Mouse (Mus musculus): ENCODE data around the gene Echs1. TPM values are rescaled to one million over a fixed set of nuclear protein-coding genes. Genes with fewer than 3 reads are reported as not detected.

The Echs1 gene
- polyA plus RNA-seq, 1 experiment from 2014 or later = 163 TPM

DNA sequence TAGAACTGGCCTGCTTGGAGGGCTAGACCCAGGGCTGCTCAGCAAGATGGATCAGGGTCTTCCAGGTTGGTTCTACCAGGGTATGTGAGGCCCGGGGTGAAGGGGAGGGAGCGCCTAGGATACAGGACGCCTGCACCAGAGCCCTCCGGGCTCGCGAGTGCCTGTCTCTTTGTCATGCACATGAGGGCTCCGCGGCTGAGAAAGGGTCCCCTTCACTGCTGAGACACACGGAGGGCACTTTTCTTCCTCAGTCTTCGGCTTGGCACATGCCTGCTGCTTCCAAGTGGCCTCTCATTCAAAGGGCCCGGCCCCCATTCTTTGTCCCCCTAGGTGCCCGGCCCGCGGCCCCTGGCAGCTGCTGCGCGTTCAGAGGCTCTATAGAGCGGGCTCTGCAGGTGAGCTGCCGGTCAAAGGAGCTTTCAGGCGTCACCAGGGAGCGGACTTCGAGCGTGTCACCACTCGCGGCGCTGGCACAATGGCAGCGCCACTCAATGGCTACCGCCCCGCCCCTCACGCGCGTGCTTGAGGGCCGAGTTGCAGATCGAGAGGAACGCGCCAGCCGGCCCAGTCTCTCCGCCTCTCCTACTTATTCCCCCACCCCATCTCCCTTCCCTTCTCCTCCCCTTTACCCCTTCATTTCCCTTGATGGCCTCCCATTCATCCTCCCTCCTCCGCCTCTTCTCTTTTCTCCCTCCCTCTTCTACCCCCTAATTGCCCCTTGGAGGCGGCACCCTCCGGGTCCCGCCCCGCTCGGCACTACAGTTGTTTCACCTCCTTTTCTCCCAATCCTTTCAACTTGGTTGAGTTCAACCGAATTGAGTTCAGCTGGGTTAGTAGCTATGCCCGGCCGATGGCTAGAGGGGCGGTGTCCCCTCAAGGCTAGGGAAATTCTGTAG is 55.1 kb downstream of the Echs1 start:
- ATAC-seq (ENCODE audit: low FRiP score) (peak; percentile 31), DNase-seq (ENCODE audit: low spot score, missing footprints) (peak; percentile 97)
- Histone ChIP-seq H3K27me3 (ENCODE audit: control insufficient read depth, insufficient read depth, low read length) (peaks cover 73% of the 10 kb centered on the region), H3K4me3 (ENCODE audit: low read depth, low read length) (peak overlapping the region; percentile 27), H3K4me2 (peak overlapping the region; percentile 58), H3K9me3 (ENCODE audit: control insufficient read depth, low read length) (no peaks in the 10 kb centered on the region), H3K9ac (ENCODE audit: low read length) (peak overlapping the region; percentile 58), H3K27ac (ENCODE audit: low read depth, low read length) (peak overlapping the region; percentile 1; the same call in 1 of the 2 replicates), H3K36me3 (ENCODE audit: control insufficient read depth, insufficient read depth, low read length) (no peaks in the 10 kb centered on the region), H3K4me1 (ENCODE audit: control insufficient read depth, insufficient read depth, low read length) (peaks cover 55% of the 10 kb centered on the region)
- under 1% methylated on average over 47 of the region's 47 CpGs for WGBS

GRCm38 (mm10) chr7:140059601-140060000 is 56.7 kb downstream of the Echs1 start:
- Histone ChIP-seq H3K4me3 (ENCODE audit: low read depth, low read length) (no peak overlapping the region), H3K9ac (ENCODE audit: low read length) (no peak overlapping the region), H3K4me2 (no peak overlapping the region), H3K27me3 (ENCODE audit: control insufficient read depth, insufficient read depth, low read length) (peaks cover 73% of the 10 kb centered on the region), H3K4me1 (ENCODE audit: control insufficient read depth, insufficient read depth, low read length) (peaks cover 50% of the 10 kb centered on the region), H3K36me3 (ENCODE audit: control insufficient read depth, insufficient read depth, low read length) (no peaks in the 10 kb centered on the region), H3K27ac (ENCODE audit: low read depth, low read length) (no peak overlapping the region), H3K9me3 (ENCODE audit: control insufficient read depth, low read length) (no peaks in the 10 kb centered on the region)
- 5% methylated on average over 4 of the region's 4 CpGs for WGBS
- no peak for DNase-seq (ENCODE audit: low spot score, missing footprints)
- peak; percentile 35; the same call in 1 of the 2 replicates for ATAC-seq (ENCODE audit: low FRiP score)

- Histone ChIP-seq H3K27ac (ENCODE audit: low read depth, low read length) (peak overlapping the region; percentile 88), H3K4me2 (peak overlapping the region; percentile 67), H3K9me3 (ENCODE audit: control insufficient read depth, low read length) (no peaks in the 10 kb centered on the region), H3K27me3 (ENCODE audit: control insufficient read depth, insufficient read depth, low read length) (peaks cover 73% of the 10 kb centered on the region), H3K9ac (ENCODE audit: low read length) (peak overlapping the region; percentile 70), H3K4me3 (ENCODE audit: low read depth, low read length) (peak overlapping the region; percentile 31; the same call in 1 of the 2 replicates), H3K36me3 (ENCODE audit: control insufficient read depth, insufficient read depth, low read length) (no peaks in the 10 kb centered on the region), H3K4me1 (ENCODE audit: control insufficient read depth, insufficient read depth, low read length) (peaks cover 50% of the 10 kb centered on the region)
- 5% methylated on average over 7 of the region's 7 CpGs for WGBS
- ATAC-seq (ENCODE audit: low FRiP score) (no peak), DNase-seq (ENCODE audit: low spot score, missing footprints) (peak; percentile 93)
Measured at GRCm38 (mm10) chr7:140058528-140058927, 57.7 kb downstream of the Echs1 start.

DNA sequence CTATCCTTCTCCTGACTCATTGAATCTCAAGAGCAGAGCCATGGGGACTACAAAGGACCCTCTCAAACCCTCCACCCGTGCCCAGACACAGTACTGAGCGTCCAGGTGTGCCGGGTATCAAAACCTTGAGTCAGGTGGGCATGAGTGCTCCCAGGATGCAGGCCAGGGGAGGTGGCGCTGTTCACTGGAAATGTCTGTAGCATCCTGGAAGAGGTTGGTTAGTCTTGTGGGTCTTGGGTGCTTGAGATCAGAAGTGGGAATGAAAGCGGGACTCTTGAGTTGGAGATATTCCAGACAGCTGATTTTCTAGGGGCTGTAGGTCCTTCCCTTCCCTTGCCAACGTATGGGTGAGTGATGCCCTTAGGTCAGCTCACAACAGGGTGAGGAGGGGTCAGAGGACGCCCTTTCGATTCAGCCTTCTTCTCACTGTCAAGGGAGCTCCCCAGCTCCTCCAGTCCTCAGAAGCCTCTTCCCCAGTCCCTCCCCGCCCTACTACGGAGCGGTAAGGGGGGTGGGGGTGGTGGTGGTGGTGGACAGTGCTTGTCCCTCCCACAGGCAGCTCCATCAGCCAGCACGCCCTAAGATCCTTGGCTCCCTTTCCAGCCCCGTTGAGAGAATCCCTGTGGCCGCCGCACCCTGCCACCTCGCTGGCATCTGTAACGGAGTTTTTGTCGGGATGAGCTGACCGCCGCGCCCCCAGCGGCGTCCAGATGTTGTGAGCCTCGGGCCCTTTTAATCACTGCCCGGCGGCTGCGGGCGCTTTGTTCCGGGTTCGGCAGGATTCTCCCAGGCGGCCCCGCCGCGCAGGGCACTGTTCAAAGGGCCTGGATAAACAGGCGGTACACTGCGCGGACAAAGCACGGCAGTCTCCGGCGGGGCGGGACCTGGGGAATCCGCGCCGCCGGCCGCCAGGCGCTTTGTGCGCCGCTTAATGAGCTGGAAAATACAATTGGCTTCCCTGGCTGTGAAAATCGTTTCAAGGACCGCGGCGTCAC is 58.6 kb downstream of the Echs1 start:
- peaks cover 50% of the 10 kb centered on the region for H3K4me1 ChIP-seq (ENCODE audit: control insufficient read depth, insufficient read depth, low read length)
- peaks cover 75% of the 10 kb centered on the region for H3K27me3 ChIP-seq (ENCODE audit: control insufficient read depth, insufficient read depth, low read length)
- no peaks in the 10 kb centered on the region for H3K36me3 ChIP-seq (ENCODE audit: control insufficient read depth, insufficient read depth, low read length)
- ATAC-seq (ENCODE audit: low FRiP score) (peak; percentile 86), DNase-seq (ENCODE audit: low spot score, missing footprints) (peak; percentile 98)
- no peaks in the 10 kb centered on the region for H3K9me3 ChIP-seq (ENCODE audit: control insufficient read depth, low read length)
- H3K4me3 ChIP-seq (ENCODE audit: low read depth, low read length) = peak overlapping the region; percentile 31
- peak overlapping the region; percentile 67 for H3K4me2 ChIP-seq
- WGBS = 2% methylated on average over 53 of the region's 53 CpGs
- peak overlapping the region; percentile 70 for H3K9ac ChIP-seq (ENCODE audit: low read length)
- peak overlapping the region; percentile 88 for H3K27ac ChIP-seq (ENCODE audit: low read depth, low read length)

Other genes with a start within 250 kb of the Echs1 start
- 0.55 and 0.79 TPM in 2 replicates for gene Kndc1, start 221.8 kb downstream of the Echs1 start, polyA plus RNA-seq (2014; fragmentation: Nextera tagmentation; extraction: Ambion mirVana)
- gene Utf1, start 172.7 kb downstream of the Echs1 start, polyA plus RNA-seq (2014; fragmentation: Nextera tagmentation; extraction: Ambion mirVana) = not detected in 2 replicates
- gene 6430531B16Rik, start 137.7 kb downstream of the Echs1 start, polyA plus RNA-seq (2014; fragmentation: Nextera tagmentation; extraction: Ambion mirVana) = 0.34 and 1.2 TPM in 2 replicates
- gene Adam8, start 123.9 kb downstream of the Echs1 start, polyA plus RNA-seq (2014; fragmentation: Nextera tagmentation; extraction: Ambion mirVana) = 1.8 TPM in 2 replicates
- gene Zfp511, start 80.1 kb downstream of the Echs1 start, polyA plus RNA-seq (2014; fragmentation: Nextera tagmentation; extraction: Ambion mirVana) = 36.3 and 43.1 TPM in 2 replicates
- 58.9 and 62.6 TPM in 2 replicates for gene Tubgcp2, start 79.8 kb downstream of the Echs1 start, polyA plus RNA-seq (2014; fragmentation: Nextera tagmentation; extraction: Ambion mirVana)
- 6.1 and 8.0 TPM in 2 replicates for gene Msx3, start 67.4 kb downstream of the Echs1 start, polyA plus RNA-seq (2014; fragmentation: Nextera tagmentation; extraction: Ambion mirVana)
- gene Caly, start 33.9 kb downstream of the Echs1 start, polyA plus RNA-seq (2014; fragmentation: Nextera tagmentation; extraction: Ambion mirVana) = 7.6 and 8.8 TPM in 2 replicates
- not detected in 2 replicates for gene Prap1, start 23.1 kb downstream of the Echs1 start, polyA plus RNA-seq (2014; fragmentation: Nextera tagmentation; extraction: Ambion mirVana)
- gene Fuom, start 14.0 kb downstream of the Echs1 start, polyA plus RNA-seq (2014; fragmentation: Nextera tagmentation; extraction: Ambion mirVana) = 13.5 and 13.8 TPM in 2 replicates
- gene Paox, start 677 bp downstream of the Echs1 start, polyA plus RNA-seq (2014; fragmentation: Nextera tagmentation; extraction: Ambion mirVana) = 12.1 and 14.7 TPM in 2 replicates
- 21.4 and 31.2 TPM in 2 replicates for gene Mtg1, start 21.1 kb upstream of the Echs1 start, polyA plus RNA-seq (2014; fragmentation: Nextera tagmentation; extraction: Ambion mirVana)
- gene Sprn, start 38.4 kb upstream of the Echs1 start, polyA plus RNA-seq (2014; fragmentation: Nextera tagmentation; extraction: Ambion mirVana) = 0.59 and 0.89 TPM in 2 replicates
- gene Olfr522, start 48.3 kb upstream of the Echs1 start, polyA plus RNA-seq (2014; fragmentation: Nextera tagmentation; extraction: Ambion mirVana) = not detected in 2 replicates
- not detected in 2 replicates for gene Olfr523, start 56.7 kb upstream of the Echs1 start, polyA plus RNA-seq (2014; fragmentation: Nextera tagmentation; extraction: Ambion mirVana)
- not detected in 2 replicates for gene Olfr524, start 89.5 kb upstream of the Echs1 start, polyA plus RNA-seq (2014; fragmentation: Nextera tagmentation; extraction: Ambion mirVana)
- not detected in 2 replicates for gene Cd163l1, start 101.8 kb upstream of the Echs1 start, polyA plus RNA-seq (2014; fragmentation: Nextera tagmentation; extraction: Ambion mirVana)
- gene 5830411N06Rik, start 130.8 kb upstream of the Echs1 start, polyA plus RNA-seq (2014; fragmentation: Nextera tagmentation; extraction: Ambion mirVana) = not detected in 2 replicates
- not detected in 2 replicates for gene Olfr525, start 204.4 kb upstream of the Echs1 start, polyA plus RNA-seq (2014; fragmentation: Nextera tagmentation; extraction: Ambion mirVana)
- not detected in 2 replicates for gene Olfr527, start 217.5 kb upstream of the Echs1 start, polyA plus RNA-seq (2014; fragmentation: Nextera tagmentation; extraction: Ambion mirVana)
- gene Olfr60, start 245.2 kb upstream of the Echs1 start, polyA plus RNA-seq (2014; fragmentation: Nextera tagmentation; extraction: Ambion mirVana) = not detected in 2 replicates